Mouse (Mus musculus): ENCODE data around the gene Tiam2. TPM values are rescaled to one million over a fixed set of nuclear protein-coding genes. Genes with fewer than 3 reads are reported as not detected.
A peak's percentile ranks its signal among the peaks of the same experiment; 100 is the strongest.
"Not testable (repeated sequence)": the region's sequence is repeated elsewhere in the genome, so short reads cannot be mapped to it uniquely, and the experiment has no call there.

The Tiam2 gene
- total RNA-seq, 2 experiments from 2014 or later, result 2.7 to 3.8 TPM

DNA sequence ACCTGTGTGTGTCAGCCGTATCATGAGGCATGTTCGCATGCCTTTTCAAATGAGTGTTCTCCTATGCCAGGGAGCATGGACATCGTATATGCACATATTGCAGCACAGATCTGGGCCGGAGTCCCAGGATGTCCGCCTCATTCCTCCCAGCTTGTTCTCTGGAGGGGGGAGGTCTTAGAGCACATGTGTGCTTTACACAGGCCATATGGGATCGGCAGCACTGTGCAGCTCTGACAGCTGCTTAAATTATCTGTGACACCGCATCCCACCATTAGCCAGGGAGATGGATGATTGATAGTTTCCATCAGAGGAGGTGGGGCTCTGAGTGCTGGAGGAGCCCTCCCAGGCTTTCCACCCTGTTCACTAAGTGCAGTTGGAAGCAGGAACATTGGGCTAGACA lies 12.4 kb downstream of the Tiam2 start:
- no peak for DNase-seq

DNA sequence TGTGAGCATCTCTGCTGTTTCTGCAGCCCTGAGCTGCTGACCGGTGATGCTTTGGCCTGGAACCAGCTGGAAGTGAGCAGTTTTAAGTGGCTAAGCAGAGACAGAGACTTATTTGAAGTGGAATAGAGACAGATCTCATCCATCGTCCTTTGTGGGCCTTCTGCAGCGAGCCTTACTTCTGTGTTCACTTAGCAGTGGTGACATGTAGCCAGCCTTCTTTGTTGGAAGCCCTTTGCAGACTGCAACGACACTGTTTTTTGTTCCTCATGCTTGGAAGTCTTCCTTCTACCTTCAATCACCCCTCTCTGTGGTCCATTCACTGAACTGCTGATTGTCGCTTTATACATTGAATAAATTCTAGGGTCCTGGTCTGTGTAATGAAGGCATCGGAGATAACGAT lies 18.5 kb downstream of the Tiam2 start:
- no peak for DNase-seq

DNA sequence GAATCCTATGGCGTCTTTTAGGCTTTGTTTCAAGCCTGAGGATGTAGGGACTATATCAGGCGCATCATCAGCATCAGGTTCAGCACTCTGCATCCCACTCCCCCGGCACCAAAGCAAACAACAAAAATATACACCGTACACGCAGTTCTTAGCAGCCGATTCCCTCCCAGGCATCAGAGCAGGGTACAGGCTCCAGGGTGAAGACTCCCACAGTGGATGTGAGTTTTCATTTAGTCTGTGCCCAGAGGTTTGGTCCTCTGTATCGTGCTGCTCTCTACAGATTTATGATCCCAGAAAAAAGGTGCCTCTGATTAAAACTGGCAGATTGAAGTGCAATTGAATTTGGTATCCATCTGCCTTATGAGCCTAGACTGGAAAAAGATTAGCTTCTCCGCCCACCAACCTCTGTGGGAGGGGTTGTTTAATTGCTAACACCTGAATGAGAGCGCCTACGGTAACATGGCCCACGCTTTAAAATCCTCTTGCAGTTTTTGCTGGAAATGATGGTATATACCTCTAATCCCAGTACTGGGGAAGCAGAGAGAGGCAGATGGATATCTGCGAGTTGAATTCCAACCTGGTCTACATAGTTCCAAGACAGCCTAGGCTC lies 19.0 kb downstream of the Tiam2 start:
- no peak for DNase-seq

DNA sequence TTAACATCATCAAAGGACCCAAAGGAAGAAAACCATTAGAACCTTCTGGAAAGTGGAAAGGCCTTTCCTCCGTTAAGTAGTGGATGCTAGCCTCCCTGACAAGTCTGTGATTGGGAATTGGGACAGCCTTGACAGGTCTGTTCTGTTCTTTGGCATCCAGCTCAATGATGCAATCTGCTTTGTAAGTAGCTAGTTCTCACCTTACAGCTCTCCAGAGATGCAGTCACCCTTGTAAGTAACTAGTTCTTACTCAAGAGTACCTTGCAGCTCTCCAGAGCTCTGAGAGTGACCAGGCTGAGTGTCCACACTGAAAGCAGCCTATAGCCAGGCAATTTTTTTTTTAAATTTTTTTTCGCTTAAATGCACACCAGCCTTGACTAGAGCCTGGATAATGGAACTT lies 21.4 kb downstream of the Tiam2 start:
- no peak for DNase-seq

DNA sequence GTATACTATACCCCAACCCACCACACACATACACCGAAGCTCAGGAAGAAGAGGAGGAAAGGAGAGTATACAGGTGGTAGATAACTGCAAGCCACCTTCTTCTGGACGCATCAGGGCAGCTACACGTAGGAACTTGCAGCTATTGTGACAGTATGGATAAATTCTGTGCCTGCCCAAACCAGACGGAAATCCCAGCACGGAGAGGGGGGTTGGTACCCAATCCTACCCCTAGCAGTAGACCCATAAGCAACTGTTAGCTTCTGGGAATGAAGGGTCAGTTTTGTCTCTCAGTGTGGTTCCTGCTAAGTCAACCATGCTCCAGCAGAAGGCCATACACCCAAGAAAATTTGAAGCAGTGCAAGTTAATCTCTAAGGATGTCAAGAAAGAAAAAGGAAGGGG lies 23.0 kb downstream of the Tiam2 start:
- DNase-seq, result no peak

DNA sequence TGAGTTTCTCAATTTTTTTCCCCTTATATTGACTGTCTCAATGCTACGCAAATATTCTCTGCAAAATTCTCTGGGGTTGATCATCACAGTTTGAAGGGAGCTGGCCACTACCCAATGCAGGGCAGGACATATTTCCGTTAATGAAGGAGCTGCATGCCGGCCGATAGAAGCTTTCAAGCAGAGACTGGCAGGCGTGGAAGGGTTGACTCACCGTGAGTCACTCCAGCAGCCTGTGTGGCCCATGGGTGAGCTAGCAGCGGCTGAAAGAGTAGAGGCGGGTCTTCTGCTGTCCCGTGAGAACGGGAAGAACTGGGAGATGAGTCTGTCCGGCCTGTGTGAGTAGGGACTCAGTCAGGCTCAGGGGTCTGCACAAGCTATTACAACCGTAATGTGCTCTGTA lies 23.6 kb downstream of the Tiam2 start:
- DNase-seq, result peak; percentile 39

DNA sequence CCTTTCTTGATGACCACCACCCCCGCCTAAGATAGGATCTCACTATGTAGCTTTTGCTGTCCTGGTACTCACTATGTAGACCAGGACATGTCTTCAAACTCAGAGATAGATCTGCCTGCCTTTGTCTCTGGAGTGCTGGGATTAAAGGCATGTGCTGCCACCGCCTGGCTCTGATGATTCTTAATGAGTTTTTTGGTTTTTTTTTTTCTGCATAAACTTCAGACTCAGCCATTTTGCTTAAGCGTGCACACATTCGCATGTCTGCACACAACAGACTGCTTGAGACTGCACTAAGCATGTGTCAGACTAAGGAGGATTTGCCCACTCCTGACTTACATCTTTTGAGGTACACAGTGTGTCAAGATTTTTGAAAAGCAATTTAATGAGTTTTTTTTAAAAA lies 24.0 kb downstream of the Tiam2 start:
- DNase-seq, result no peak

DNA sequence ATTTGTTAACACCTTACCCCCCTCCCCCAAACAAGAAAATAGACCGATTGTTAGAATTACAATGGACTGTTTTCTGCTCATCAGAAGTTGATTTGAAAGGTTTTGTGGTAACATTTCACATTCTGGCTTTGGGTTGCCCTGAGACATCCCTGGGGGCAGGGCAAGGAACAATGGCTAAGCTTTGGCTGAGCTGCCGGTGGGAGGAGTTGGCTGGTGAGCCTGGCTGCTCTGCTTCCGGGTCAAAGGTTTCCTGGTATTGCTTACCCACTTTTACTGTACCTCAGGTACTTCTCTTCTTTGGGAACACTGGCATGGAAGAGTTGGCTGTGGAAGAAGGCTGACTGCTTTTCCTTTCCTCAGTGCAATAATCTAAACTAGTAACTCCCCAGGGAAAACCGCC lies 25.3 kb downstream of the Tiam2 start:
- DNase-seq, result no peak

DNA sequence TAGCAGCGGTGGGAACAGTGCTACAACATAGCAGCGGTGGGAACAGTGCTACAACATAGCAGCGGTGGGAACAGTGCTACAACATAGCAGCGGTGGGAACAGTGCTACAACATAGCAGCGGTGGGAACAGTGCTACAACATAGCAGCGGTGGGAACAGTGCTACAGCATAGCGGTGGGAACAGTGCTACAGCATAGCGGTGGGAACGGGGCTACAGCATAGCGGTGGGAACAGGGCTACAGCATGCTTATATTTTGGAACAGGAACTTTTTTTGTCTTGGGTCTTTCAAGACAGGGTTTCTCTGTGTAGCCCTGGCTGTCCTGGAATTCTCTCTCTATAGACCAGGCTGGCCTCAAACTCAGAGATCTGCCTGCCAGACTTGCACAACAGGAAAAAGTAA lies 26.8 kb downstream of the Tiam2 start:
- not testable (repeated sequence) for DNase-seq

DNA sequence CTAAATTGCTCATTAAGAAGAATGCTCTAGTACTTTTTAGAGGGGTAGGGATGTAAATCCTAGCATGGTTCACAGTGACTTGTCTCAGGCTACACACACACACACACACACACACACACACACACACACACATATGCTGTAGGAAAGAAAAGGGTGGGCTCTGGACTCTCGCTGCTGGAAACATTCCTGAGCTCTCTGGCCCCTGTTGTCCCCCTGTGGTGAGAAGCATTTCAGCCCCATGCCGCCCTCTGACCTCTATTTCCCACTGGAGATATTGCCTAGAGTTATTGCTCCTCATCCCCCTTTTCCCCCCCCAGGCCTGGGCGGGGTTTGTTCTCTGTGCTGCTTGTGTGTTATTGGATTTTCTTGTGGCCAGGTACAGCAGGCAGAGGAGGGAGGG lies 28.5 kb downstream of the Tiam2 start:
- DNase-seq, result no peak

DNA sequence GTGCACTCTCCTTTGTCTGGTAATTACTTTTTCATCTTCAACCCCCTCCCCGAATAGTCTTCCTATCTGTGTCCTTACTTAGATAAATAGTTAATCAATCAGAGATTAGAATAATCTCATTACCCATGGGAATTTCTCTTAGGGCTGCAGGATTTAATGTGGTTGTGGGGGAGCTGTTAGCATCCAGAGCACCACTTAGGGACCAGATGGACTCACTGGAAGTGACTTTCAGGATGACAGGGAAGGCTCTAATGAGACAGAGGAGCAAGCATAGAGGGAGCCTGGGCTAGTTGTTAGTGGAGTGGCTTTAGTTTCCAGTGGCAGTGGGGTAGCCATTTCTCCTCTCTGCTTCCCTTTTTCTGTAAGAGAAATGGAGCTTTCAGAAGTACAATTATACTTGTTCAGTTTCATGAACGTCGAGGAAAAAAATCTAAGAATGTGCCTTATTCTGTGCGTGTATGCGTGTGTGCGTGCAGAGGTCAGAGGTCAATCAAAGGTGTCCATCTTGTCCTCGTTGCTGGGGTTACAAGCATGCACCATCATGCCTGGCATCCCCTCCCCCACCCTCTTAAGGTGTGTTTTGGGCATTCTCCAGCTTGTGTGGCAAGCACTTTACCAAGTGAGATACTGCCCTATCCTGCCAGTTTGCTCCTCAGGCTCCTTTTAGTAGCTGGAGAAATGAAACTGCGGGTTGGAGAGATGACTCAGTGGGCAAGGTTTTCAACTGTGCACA lies 30.4 kb downstream of the Tiam2 start:
- DNase-seq, result no peak

DNA sequence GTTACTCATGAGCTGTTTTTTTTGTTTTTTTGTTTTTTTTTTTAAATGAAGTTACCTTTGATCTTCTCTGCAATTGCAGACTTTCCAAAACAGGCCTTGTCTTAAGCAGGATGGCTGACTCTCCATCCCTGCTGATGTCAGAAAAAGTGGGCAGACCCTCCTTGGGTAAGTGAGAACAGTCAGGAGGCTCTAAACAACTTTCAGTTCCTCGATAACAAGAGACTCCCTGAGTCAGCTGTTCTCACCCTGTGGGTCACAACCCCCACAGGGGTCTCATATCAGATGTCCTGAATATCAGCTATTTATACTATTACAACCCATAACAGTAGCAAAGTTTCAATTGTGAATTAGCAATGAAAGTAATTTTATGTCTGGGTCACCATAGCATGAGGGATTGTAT lies 33.9 kb downstream of the Tiam2 start:
- no peak for DNase-seq

DNA sequence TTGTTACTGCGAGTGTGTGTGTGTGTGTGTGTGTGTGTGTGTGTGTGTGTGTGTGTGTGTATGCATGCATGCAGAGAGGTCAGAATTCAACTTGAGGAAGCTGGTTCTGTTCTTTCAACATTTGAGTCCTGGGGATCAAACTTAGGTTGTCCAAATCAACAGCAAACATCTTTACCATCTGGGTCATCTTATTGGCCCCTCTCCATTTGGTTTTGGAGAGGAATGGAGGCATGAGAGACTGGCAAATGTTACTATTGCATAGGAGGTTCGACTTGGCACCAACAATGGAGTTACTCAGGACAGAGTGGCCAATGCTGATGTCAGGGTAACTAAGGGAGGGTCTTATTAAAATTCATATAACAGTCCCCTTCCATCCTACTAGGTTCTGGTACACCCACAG lies 35.4 kb downstream of the Tiam2 start:
- DNase-seq, result no peak

DNA sequence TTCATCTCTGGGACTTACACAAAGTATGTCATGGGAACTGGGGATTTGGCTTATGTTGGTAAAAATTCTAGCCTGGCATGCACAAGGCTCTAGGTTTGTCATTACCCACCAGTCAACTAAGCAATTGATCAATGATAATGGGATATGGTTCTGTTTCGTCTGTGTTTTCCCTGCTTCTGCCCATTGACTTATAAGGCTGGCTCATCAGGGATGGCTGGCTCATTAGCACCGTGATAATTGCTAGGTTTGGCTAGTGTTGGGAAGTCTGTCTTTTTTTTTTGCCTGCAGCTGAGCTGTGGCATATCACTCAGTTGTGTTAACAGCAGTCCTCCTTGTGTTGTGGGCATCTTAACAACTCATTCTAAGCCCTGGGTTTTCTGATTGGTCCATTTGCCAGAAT lies 36.8 kb downstream of the Tiam2 start:
- no peak for DNase-seq

DNA sequence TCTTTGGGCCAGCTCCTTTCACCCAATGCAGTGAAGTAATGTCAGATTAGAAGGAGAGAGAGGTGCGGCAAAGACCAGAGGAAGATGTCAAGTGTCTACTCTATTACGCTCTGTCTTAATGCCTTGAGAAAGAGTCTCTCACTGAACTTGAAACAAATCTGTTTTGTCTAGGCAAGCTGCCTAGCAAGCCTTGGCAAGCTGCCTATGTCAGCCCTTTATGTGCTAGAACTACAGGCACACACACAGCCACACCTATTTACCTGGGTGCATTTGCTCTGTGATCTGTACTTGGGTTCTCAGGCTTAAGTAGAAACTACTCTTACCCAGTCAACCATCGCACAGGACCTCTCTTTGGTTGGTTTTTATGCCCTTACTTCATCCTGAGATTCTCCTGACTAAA lies 40.4 kb downstream of the Tiam2 start:
- peak; percentile 16 for DNase-seq

DNA sequence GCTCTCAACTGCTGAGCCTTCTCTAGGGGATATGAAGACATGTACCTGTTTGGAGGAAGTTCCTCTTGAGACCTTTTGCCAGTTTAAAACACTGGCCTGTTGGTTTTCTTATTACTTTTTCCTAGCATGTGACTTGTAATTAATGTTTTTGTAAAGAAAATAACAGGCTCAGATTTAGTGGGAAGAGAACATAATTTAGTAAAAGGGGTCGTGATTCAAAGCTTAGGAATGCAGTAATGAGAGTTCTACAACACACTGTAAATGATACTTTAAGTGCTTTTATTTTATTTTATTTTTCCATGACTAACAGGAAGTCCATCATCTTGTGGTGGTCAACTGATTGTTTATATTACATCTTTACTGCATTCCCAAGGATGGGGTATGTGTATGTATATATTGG lies 42.0 kb downstream of the Tiam2 start:
- DNase-seq, result no peak

DNA sequence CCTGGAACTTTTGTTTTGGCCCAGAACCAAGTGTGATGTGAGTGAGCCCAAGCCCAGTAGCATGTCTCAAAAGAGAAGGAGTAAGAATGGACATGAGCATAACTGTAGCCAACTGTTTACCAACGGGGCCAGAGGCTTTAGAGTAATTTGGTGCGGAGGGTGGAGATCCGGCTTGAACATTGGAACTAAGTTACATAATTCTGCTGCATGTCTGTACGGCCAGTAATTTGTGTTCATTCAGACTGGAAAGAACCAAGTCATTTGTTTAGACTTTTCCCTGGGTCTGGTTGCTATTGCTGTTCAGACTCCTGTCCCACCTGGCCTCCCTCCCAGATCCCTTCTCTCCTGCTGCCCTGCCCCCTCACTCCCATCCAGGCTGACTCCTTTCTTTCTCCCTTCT lies 43.3 kb downstream of the Tiam2 start:
- DNase-seq, result peak; percentile 43

DNA sequence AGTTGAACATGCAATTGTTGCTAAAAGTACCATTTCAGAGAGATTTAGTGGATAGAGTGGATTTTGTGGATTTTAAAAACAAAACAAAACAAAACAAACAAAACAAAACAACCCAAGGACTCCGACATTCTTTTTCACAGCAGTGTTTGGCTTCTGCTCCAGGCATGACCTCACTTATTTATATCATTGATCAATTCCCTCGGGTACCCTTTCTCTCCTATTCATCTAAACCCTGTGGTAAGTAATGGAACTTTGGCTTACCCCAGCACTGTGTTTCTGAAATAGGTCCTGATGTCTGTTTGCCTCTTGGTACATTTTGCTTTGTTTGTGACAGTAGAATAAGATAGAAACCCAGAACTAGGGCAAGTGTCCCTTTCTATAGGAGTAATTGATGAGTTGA lies 52.2 kb downstream of the Tiam2 start:
- DNase-seq, result no peak

DNA sequence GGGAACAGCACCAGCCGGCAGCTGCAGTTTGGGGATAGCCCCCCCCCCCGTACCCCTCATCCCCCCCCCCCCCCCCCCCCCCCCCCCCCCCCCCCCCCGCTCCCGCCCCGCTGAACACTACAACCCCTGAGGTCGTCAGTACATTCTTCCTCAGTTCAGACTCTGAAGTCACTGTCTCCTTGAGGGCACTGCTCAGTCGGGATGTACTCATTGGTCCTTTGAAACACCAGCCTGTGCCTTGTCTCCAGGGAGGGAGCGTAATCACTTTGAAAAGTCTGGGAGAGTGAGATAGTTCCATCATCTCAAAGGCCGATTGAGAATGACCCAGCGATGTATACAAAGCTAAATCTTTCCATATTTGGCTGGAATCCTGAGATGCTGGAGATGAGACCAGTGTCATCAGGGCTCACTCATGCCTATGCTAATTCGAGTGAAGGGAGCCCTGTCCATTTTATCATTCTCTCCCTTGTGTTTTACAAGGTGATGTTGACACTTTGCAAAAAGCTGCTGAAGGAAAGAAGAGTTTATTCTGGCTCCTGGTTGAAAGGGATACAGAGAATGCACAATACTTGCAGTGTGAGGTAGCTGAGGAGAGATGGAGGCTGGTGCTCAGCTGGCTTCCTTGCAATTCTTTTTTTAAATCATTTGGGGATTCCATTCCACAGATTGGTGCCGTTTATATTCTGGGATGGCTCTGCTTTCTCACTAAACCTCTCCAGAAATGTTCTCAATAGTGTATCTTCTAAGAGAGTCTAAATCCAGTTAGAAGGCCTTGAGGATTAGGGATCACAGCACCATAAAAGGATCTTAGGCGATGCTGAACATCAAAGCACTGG lies 53.6 kb downstream of the Tiam2 start:
- no peak for DNase-seq

DNA sequence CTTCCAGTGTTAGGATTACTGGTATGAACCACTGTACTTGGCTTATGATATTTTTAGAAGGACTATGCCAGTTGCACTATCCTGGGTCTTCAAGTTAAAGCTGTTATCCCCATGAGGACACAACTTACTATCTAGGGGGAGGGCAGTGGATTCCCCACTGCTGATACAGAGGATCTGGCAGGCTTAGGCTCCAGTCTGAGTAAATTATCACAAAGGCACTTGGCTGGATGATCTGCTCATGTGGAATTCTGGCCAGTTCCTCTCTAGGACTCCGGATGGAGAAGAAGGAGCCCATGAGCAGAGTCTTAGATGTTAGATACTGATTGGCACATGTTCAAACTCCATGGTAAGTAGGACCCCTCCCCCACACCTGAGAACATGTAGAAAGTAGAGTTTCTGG lies 59.0 kb downstream of the Tiam2 start:
- no peak for DNase-seq

DNA sequence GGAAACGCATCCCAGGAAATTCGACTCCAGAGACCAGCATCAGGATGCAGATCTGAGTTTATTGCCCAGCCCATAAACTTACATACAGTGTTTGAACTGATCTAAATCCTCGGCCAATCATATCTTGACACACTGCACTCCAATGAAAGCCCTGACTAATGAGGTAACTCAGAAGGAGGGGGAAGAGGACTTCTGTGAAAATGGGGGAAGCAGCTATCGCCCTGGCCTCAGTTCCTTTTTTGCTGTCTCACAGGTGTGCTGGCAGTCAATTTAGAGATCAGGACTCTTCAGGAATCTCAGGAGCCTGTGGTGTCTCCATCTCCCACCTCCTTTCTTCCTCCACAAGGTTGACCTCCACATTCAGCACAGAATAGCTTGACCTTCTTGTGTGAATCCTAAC lies 61.4 kb downstream of the Tiam2 start:
- DNase-seq, result no peak

DNA sequence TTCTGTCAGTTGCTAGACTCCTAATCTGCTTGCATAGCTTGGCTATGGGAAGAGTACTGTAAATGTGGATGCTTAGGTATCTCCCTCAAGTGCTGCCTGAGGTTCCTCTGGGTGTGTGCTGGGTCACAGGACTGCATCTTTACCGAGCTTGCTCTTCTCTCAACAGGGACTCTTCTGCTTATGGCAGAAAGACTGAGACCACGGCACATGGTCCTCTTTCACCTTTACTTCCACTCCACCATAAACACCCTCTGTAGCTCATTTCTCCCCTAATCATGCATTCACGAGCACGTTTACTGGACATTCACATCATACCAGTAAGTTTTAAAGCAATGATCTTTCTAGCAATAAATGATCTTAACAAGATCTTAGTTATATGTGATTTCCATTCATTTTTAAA lies 63.4 kb downstream of the Tiam2 start:
- DNase-seq, result no peak

DNA sequence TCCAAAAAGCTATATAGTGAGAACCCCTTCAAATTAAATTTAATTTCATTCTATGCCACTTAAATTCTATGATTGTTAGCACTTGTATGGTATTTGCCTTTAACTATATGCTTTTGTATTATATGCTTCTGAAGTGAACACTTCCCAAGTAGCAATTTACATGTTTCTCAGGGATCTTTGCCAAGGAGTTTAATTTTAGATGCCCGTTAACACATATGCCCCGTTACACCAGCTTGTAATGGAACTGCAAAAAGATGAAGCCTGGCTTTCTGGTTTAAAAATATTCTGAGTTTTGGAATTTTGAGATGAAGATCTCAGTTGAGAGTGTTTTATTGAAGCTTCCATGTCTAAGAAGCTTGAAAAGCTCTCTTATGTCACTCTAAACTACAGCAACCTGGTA lies 67.6 kb downstream of the Tiam2 start:
- no peak for DNase-seq

DNA sequence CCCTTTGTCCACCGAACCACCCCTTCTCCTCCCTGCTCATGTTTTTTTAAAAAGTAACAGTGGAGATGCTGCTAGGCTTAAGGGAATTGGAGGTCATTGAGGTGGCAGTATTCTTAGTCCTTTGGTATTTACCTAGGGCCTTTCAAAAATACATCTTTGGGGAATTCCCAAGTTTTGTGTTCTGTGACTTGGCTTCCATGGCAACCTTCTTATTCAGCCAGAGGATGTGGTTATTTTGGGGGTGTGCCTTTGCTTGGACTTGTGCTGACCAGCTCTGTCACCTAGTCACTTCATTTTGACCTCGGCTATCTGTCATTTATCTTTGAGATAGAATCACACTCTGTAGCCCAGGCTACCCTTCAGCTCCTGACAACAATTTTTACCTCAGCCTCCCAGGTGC lies 68.6 kb downstream of the Tiam2 start:
- no peak for DNase-seq

Measured in gastrocnemius, postnatal 25 days (tissue).